Mouse (Mus musculus): ENCODE measurements around the gene Sf3b1. TPM values are rescaled to one million over a fixed set of nuclear protein-coding genes. Genes with fewer than 3 reads are reported as not detected.
A peak's percentile ranks its signal among the peaks of the same experiment; 100 is the strongest.

Gene Sf3b1
- total and polyA plus RNA-seq, 3 experiments, result 111 to 167 (median 118) TPM

DNA sequence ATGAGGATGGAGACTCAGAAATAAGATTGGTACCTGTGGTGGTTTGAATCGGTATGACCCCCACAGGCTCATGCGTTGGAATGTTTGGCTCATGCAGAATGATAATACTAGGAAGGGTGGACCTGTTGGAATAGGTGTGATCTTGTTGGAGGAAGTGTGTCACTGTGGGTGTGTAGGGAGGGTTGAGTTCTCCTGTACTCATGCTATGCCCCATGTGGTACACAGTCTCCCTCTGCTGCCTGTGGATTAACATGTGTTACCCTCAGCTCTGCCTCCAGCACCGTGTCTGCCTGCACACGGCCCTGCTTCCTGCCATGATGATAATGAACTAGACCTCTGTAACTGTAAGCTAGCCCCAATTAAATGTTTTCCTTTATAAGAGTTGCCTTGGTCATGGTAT lies 72.4 kb downstream of the Sf3b1 start:
- TF ChIP-seq CTCF (IDR thresholded peaks at IDR 0.05 in 2 of 3, conservative IDR thresholded peaks at IDR 0.05 in 1 of 3; ENCODE audit: control insufficient read depth in 1 of 3, insufficient read depth in 1 of 3, low read depth in 2 of 3, low read length in 3 of 3, poor library complexity in 1 of 3, severe bottlenecking in 1 of 3) (peak in 1 of 3 experiments; percentile 23; a peak in 1 of 6 replicates), RAD21 (IDR thresholded peaks at IDR 0.05; ENCODE audit: low read depth, low read length) (peak; percentile 31), SMC3 (IDR thresholded peaks at IDR 0.05; ENCODE audit: low read depth, low read length) (peak; percentile 43), TAL1 (IDR thresholded peaks at IDR 0.05; ENCODE audit: low read length) (no peak)
- Histone ChIP-seq H3K27me3 (ENCODE audit: control insufficient read depth in 1 of 2, insufficient read depth in 2 of 2, low read length in 2 of 2) (peaks cover 0 to 2% of the 10 kb centered on the region in 2 experiments; a peak in 1 of 4 replicates), H3K4me1 (ENCODE audit: control insufficient read depth in 1 of 2, insufficient read depth in 2 of 2, low read length in 2 of 2) (no peaks in the 10 kb centered on the region), H3K9me3 (replicated peaks; ENCODE audit: insufficient read depth, low read length) (no peaks in the 10 kb centered on the region), H3K9ac (ENCODE audit: control insufficient read depth, low read depth, low read length, poor library complexity, severe bottlenecking) (no peak overlapping the region), H3K36me3 (ENCODE audit: control insufficient read depth in 1 of 2, insufficient read depth in 2 of 2, low read length in 2 of 2) (no peaks in the 10 kb centered on the region), H3K27ac (ENCODE audit: control insufficient read depth, low read depth, low read length) (no peak overlapping the region), H3K4me3 (ENCODE audit: control insufficient read depth in 1 of 2, insufficient read depth in 1 of 2, low read depth in 2 of 2, low read length in 2 of 2) (no peak overlapping the region), H3K79me2 (ENCODE audit: control insufficient read depth, insufficient read depth, low read length, poor library complexity) (no peaks in the 10 kb centered on the region)
- DNase-seq (ENCODE audit: low read depth, low spot score), result peak; percentile 12

DNA sequence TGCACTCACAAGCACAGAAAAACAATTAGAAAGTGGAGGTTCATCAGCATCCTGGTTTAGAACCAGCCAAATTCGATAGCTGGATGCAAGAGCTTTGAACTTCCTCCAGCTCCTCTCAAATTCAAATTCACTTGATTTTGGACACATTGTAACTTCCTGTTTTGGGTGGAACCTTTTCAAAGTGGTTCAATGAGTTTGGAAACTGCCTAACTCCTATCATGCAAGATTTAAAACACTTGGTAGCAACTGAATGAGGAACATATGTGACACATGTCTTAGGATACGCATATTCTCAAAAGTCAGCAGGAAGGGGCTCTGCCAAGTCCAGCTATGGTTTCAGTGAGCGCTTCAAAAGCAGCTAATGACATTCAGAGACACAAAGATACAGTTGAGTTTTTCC lies 82.6 kb downstream of the Sf3b1 start:
- H3K27me3 ChIP-seq (ENCODE audit: control insufficient read depth in 1 of 2, insufficient read depth in 2 of 2, low read length in 2 of 2), result no peaks in the 10 kb centered on the region; a peak in 1 of 4 replicates
- no peaks in the 10 kb centered on the region for H3K9me3 ChIP-seq (replicated peaks; ENCODE audit: insufficient read depth, low read length)
- DNase-seq (ENCODE audit: low read depth, low spot score), result peak; percentile 23
- H3K36me3 ChIP-seq (ENCODE audit: control insufficient read depth in 1 of 2, insufficient read depth in 2 of 2, low read length in 2 of 2), result no peaks in the 10 kb centered on the region
- H3K4me3 ChIP-seq (ENCODE audit: control insufficient read depth in 1 of 2, insufficient read depth in 1 of 2, low read depth in 2 of 2, low read length in 2 of 2), result no peak overlapping the region
- H3K79me2 ChIP-seq (ENCODE audit: control insufficient read depth, insufficient read depth, low read length, poor library complexity), result no peaks in the 10 kb centered on the region
- H3K9ac ChIP-seq (ENCODE audit: control insufficient read depth, low read depth, low read length, poor library complexity, severe bottlenecking), result no peak overlapping the region
- no peaks in the 10 kb centered on the region for H3K4me1 ChIP-seq (ENCODE audit: control insufficient read depth in 1 of 2, insufficient read depth in 2 of 2, low read length in 2 of 2)
- TF ChIP-seq NELFE (IDR thresholded peaks at IDR 0.05; ENCODE audit: low read depth, low read length) (no peak), HCFC1 (IDR thresholded peaks at IDR 0.05; ENCODE audit: low read depth, low read length) (no peak), CTCF (IDR thresholded peaks at IDR 0.05 in 2 of 3, conservative IDR thresholded peaks at IDR 0.05 in 1 of 3; ENCODE audit: control insufficient read depth in 1 of 3, insufficient read depth in 1 of 3, low read depth in 2 of 3, low read length in 3 of 3, poor library complexity in 1 of 3, severe bottlenecking in 1 of 3) (no peak), MEF2A (IDR thresholded peaks at IDR 0.05; ENCODE audit: extremely low read depth, insufficient replicate concordance, low read depth, low read length, poor library complexity, severe bottlenecking) (no peak), KAT2A (conservative IDR thresholded peaks at IDR 0.05; ENCODE audit: low read depth, low read length) (no peak), MXI1 (IDR thresholded peaks at IDR 0.05; ENCODE audit: low read depth, low read length) (no peak), MYC (IDR thresholded peaks at IDR 0.05; ENCODE audit: low read depth, low read length) (no peak), ETS1 (IDR thresholded peaks at IDR 0.05; ENCODE audit: low read depth, low read length) (no peak), POLR2A (IDR thresholded peaks at IDR 0.05; ENCODE audit: control insufficient read depth in 1 of 2, insufficient read depth in 1 of 2, low read depth in 1 of 2, low read length in 2 of 2, poor library complexity in 1 of 2) (no peak), NRF1 (IDR thresholded peaks at IDR 0.05; ENCODE audit: insufficient read depth, low read depth, low read length, poor library complexity, severe bottlenecking) (no peak), ZKSCAN1 (IDR thresholded peaks at IDR 0.05; ENCODE audit: low read depth, low read length) (no peak), ZC3H11A (IDR thresholded peaks at IDR 0.05; ENCODE audit: low read depth, low read length) (no peak), CHD1 (IDR thresholded peaks at IDR 0.05; ENCODE audit: low read depth, low read length) (no peak), TAL1 (IDR thresholded peaks at IDR 0.05; ENCODE audit: low read length) (no peak), MAZ (IDR thresholded peaks at IDR 0.05; ENCODE audit: low read depth, low read length) (no peak), TBP (IDR thresholded peaks at IDR 0.05; ENCODE audit: low read depth, low read length) (no peak), GATA1 (IDR thresholded peaks at IDR 0.05; ENCODE audit: low read depth, low read length) (no peak), POLR2AphosphoS2 (IDR thresholded peaks at IDR 0.05; ENCODE audit: low read length) (no peak), USF1 (IDR thresholded peaks at IDR 0.05; ENCODE audit: low read depth, low read length) (no peak)
- no peak overlapping the region for H3K27ac ChIP-seq (ENCODE audit: control insufficient read depth, low read depth, low read length)

Measured in MEL (cell line).